Mouse (Mus musculus) ovary, adult 18-20 months (tissue): Measurements from ENCODE around the gene Jade1.

ENCODE experiments used
- DNase-seq: peaks from one replicate; pipeline ENCODE4 v3.0.0; 2022; ENCODE audit warnings: low spot score, mixed read lengths

Gene Jade1

DNA sequence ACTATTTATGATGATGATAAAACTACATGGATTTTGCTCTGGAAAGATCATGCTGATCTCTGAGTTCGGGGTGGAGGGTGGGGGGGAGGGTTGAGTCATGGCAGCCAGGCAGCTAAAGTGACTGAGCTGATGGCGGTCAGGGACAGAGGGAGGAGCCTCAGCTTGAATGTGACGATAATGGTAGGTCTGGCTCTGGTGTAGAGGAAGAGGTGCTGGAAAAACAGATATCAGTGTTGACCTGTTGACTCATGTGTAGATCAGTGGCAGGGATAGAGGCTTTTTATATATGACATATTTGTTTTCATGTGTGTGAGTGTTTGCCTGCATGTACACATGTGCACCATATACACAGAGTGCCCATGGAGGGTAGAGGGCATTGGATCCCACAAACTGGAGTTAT, 3.9 kb upstream of the Jade1 start:
- DNase-seq: no peak

DNA sequence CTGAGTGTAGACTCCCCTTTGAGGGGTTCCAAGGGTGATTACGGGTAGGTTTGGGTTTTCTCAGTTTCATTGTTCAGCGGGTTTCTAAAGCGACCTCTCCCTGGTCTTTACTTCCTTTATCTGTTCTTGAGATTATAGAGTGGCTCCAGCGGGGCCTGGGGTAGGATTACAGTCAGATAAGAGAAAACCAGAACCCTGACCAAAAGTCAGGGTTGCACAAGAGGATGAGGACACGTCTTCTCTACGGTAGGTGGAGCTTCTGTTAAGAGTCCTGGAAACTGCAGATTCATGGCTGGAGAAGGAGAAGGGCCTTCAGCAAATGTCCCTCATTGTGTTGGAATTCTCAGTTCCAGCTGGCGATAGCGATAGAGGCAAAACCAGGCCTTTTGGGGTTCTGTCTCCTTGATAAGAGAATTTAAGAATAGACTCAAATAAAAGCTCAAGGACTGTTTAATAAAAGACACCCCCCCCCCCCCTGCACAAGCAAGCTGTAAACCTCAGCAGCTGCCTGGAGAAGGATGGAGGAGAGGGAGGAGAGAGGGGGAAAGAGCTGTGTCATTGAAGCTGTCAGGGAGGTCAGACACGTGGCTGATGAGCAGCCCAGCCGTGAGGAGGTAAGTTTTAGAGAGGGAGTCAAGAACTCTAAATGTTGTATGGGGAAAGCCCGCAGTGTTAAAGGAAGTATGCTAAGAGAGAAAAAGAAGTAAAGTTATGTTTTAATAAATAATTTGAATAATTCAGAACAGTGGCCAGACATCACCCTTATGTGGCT, 2.6 kb upstream of the Jade1 start:
- DNase-seq: peak; percentile 56

DNA sequence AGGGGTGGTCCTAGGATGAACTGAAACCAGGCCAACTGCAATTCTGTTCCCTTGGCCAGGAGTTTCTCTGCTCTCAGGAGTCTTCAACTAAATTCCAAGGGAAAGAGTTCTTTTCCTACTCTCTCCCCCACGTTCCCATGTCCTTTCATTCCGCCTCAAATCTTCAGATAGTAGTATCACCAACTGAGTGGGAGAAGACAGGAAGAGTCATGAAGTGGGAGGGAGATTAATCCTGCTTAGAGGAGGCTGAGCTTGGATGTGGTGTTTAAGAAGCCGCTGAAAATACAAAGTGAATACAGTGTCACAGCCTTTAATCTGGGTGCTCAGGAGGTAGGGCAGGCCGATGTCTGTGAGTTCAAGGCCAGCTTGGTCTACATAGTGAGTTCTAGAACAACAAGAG, 1.9 kb upstream of the Jade1 start:
- DNase-seq: no peak

DNA sequence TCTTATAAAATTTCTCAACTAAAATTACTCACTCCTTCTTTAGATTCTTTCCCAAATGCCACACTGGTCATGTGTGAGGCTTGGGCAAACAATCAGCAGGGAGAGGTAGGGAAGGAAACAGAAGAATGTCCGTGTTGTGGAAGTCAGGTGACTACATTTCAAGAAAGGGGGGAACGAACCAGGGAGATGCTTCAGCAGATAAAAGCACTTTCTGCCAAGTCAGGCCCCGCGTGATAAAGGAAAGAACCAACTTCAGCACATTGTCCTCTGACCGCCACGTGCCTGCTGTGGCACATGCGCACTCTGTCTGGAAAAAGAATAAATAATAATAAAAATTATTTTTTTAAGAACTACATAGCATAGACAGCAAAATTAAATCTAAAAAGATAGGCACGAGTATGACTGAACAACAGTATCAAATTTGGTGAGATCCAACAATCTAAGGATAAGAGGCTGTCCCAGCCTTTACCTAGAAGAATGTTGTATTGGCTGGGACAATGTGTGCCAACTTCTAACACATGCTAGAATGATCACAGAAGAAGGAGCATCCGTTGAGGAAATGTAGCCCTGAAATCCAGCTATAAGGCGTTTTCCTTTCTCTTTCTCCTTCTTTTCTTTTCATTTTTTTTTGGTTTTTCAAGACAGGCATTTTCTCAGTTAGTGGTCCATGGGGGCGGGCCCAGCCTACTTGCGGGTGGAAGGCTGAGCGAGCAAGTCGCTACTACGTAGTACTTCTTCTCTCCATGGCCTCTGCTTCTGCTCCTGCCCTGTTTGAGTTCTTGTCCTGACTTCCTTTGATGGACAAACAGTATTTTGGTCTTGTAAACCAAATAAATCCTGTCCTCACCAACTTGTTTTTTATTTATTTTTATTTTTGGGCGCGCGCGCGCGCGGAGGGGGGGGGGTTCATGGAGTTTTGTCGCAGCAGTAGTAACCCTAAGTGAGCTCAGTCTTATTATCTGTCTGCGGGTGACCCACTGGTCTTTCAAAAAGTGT, 753 bp upstream of the Jade1 start:
- no peak for DNase-seq

DNA sequence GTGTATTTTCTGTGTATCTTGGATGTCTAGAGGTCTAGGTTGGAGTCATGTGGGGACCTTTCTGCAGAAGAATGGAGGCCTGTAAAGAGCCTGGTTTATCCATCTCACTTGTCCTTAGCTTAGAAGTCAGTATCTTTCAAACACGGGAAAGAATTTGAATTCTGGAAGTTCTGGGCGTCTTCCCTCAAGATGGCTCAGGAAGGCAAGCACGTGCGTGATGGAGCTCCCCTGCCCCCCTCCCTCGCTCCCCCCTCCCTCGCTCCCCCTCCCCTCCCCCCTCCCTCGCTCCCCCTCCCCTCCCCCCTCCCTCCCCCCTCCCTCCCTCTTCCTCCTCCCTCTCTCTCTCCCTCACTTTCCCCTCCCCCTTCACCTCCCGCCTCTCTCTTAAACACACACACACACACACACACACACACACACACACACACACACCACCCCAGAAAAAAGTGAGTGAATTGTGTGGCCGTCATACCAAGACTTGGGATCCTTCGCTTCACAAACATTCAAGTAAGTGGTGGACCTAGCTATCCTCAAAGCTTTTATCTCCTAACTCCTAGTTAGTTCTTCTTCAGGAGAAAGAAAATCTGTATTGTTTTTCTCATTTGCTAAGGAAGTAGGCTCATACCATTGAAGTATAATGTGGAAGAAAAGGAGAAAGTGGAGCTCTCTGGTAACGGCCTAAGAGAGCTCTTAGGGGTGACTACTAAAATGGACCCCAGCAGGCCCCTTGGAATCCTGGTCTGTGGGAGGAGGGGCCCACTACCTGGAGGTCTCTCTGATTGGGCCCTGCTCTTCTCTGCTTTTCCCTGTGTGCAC, 1.1 kb downstream of the Jade1 start:
- no peak for DNase-seq

DNA sequence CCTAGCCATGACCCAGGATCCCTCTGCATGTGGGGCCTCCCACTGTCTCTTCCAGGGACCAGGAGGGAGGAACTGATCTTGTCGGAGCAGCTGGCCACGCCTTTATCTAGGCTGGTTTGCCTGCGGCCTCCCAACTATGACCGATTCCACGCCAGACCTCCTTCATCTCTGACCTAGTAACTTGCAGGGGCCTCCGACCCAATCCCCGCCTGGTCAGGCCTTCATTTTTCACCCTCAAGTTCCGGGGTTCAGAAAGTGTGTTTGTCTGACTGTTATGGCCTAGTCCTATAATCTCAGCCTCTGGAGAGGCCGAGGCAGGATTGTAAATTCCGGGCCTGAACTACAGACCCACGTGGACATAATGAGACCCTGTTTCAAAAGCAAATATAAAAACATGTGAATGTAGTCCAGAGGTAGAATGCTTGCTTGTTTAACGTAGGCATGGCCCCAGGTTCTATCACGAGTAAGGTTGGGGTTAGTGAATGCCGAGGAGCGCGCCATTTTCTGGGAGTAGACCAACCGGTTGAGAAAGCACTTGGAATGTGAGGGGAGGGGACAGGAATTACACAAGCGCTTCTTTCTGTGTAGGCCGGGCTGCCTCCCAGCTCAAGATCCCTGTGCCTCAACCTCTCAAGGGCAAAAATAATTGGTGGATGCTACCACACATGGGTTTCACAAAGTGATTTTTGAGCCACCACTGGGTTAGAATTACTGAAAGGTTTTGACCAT, 1.9 kb downstream of the Jade1 start:
- DNase-seq: no peak

DNA sequence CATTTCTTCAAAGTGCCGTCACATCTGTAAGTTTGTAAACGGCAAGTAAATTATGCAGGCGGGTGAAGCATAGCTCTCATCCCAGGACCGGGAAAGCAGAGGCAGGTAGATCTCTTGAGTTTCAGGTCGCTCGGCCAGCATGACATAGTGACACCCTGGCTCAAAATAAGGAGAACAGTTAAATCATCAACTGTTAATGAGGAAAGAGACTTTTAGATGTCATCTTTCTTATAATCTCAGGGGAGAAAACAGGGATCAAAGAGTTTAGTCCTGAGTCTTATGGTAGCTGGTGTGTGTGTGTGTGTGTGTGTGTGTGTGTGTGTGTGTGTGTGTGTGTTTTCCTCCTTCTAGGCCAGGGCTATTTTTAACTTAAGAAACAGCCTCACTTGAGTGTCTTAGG, 5.0 kb downstream of the Jade1 start:
- DNase-seq: no peak

DNA sequence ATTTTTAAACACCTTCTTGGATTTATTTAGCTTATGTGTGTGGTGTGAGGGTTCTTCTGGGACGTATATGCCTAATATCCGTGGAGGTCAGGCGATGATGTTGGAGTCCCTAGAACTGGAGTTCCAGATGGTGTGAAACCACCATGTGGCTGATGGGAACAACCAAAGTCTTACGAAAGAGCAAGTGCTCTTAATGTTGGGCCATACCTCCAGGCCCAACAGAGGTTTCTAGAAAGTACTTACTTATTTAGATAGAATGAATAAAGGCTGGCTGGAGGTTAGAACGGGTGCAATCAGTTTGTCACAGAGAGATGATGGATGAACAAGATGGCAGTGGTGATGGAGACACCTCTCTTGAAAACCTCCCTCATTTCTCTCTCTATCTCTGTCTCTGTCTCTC, 6.3 kb downstream of the Jade1 start:
- no peak for DNase-seq

DNA sequence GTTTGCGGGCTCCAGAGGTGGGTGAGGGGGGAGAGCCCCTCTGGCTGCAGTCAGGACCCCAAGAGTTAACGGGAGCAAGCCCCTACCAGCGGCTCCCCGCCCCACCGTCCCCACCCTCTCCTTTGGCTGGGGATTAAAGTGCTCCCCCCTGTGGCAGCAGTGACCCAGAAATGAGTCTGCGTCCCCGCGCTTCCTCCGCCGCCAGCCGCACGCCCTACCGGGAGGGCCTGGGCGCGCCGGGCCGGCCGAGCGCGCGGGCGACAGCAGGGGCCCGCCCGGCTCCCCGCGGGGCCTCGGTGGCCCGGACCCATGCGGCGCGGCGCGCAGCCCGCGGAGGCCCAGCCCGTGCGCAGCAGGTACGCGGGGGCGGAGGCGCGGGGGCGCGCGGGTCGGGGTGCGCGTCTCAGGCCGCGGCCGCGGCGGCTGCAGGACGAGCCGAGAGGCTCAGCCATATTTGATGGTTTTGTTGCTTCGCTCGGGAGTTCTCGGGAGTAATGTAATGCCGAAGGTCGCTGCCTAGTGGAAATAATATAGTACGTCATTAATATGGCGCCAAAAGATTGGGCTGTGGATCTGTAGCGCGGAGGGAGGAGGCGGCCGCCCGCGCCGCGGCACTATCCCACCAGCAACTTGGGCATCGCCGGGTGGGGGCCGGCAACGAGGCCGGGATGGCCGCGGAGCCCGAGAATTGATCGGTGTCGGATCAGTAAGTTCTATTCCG, 7.8 kb downstream of the Jade1 start:
- peak; percentile 67 for DNase-seq

DNA sequence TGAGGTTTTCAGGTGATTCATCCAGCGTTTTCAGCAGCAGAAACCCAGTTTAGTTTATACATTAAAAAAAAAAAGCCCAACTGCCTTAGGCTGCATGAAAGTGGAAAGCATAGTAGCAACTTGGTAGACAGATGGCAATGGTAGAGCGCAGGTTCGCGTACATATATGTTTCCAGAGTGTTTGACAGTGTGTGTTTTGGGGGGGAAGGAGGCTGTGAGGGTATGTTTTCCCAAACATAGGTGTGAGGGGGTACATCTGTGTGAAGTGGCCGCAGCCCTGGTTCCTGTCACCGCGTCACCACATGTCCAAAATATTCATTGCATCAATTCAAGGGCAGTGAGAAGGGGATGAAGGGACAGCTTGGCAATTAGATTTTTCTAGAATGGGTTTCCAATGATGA, 8.5 kb downstream of the Jade1 start:
- DNase-seq: no peak

DNA sequence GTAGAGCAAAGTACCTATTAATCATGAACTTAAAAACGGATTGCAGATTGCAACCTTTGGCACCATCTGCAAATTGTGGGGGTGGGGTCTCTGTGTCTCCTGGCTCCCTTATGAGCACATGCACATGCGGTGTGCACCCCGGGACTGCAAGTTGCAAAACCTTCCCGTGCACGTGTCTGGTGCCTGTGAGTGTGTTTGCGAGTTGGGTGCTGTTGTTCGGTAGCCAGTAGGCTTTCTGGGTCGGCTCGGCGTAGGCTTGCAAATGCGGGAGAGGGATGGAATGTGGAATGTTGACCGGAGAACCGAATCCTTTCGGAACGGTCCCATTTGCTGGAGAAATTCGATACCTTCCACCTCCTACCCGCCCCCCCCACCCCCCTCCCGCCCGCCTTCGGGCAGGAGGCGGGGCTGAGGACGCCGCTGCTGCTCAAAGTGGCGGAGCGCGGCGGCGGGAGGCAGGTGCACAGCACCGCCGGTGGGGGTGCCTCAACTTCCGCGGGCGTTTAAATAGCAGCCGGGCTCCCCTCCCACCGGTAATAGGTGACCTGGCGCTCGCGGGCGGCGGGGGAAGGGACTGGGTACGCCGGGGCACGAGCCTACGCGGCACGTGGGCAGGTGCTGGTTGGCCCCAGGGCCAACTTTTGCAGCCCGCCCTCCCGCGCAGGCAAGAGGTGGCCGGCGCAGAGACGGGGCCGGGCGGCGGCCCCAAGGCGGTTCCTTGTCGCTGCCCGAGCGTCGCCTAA, 9.1 kb downstream of the Jade1 start:
- DNase-seq: peak; percentile 64

DNA sequence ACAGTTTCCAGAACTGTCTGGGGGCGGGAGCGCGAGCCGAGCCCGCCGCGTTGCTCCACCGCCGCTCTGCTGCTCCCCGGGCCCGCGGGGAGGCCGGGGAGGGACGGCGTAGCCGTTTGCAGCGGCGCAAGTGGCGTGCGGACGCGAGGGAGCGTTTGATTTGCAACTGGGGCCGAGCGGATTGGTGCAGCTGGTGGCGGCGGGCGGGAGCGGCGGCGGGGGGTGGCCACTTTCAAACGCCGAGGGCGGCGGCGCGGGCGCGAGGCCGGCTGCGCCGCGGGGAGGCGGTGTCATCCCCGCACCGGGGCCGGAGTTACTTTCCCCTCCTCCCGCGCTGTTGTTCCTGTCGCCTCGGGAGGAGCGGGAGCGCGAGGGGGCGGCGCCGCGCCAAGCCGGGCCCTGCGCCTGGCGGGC, 9.9 kb downstream of the Jade1 start:
- DNase-seq: peak; percentile 83

DNA sequence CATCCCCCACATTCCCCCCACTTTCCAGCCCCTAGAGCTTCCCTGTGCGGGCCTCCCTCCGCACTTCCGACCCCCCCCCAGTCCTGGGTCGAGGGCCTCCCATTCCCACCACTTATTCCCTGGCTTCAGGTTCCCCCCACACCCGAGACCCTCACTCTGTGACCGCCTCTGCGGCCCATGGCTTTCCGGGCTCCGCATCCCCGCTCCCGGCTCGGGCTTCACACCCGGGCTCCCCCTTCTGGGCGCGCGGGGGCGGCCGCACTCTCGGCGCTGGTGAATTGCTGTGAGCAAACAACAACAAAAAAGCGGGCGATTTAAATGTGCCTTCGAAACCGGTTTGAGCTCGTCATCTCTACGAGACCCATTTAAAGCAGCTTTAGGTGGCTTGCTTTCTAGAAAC, 10.4 kb downstream of the Jade1 start:
- DNase-seq: peak; percentile 66

DNA sequence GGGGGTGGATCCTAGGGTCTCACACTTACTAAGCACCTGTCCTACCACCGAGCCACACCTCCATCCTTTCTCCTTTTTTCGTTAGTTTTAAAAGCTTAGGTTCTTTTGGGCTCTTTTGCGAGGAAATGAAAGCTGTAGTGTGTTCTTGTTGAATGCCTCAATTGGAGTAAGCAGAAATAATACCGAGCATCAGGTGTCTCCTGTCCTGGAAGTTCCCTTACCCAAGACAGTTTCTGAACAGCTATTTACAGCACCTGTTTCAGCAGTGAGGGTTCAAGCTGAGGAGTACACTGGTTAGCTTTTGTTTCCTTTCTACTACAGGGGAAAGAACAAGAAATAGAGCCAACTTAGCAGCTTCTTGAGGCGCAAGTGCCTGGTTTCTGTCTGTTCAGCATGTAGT, 14.4 kb downstream of the Jade1 start:
- no peak for DNase-seq

DNA sequence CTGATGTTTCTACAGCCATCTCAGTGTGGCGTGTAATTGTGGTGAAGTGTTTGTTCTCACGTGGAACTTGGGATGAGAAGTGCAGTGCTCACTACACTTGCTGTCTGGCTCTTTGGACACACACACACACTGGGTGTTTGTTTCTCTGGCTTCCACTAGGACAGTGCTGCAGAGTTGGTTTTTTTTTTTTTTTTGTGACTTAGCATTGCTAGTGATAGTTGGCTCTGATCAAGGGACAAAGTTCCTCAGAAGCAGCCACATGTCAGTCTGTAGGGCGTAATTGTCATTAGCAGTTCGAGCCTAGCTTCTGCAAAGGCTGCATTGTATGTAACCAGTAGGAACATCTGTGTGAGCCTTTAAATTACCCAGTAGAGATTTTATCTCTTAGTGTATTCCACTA, 16.6 kb downstream of the Jade1 start:
- DNase-seq: no peak

DNA sequence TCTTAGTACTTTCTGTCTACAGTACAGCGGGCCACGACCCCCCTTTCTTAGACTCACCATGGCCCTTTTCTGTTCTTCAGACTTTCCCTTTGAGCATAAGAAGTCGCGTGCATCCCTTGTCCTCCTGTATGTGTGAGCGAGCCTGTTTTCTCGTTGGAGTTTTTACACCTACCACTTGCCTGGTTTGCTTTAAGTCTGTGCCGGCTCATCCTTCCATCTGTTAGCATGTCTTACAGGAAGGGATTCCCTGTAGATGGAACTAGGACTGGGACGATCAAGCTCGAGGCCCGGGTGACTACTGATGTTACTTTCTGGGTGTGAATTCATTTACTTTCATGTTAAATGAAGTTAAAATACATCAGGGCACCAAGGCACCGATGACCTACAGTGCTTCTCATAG, 17.4 kb downstream of the Jade1 start:
- DNase-seq: no peak

DNA sequence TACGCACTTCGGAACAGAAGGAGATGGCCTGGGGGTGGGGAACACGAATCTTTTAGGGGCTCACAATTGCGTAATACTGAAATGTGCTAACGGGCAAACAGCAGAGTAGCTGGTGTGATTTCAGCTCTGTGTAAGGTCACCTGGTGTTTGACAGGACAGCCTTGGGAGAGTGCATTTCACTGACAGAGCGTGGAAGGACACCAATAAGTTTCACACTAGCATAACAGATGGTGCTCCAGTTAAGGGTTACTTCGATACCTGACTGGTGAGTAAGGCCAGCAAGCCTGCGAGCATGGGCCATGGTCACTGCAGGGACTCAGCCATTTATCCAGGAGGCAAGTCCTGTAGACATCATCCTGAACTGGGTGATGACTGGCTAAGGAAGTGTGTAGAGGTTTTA, 18.7 kb downstream of the Jade1 start:
- no peak for DNase-seq

DNA sequence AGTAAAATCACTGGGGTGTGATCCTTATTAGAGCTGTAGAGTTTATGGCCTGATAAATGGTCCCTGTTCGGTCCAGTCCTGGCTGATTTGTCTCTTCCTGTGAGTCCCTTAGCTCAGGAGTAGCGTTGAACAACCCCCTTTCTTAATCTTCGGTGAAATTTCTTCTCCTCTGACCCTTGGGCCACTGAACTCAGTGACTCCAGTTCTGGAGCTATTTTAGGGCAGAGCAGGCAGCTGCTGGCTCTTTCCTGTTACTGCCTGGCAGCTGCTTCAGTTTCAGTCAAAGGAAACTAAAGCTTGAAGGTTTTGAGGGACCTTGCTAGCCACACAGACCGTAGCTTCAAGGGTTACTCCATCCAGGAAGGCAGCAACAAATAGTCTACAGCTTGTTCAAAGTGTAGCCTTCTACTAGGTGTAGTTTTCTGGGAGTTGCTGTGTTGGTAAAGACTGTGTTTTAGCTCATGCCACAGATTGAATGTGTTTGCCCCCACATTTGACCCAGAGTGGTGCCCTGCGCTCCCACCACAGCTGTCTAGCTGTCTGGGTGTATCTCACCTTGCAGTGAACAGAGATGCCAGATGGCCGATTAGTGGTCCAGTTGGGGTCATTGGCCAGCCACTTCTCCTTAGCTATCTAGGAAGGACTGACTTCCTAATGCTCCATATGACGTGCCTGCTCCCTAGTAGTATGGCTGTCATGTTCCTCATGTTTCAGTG, 19.3 kb downstream of the Jade1 start:
- no peak for DNase-seq

DNA sequence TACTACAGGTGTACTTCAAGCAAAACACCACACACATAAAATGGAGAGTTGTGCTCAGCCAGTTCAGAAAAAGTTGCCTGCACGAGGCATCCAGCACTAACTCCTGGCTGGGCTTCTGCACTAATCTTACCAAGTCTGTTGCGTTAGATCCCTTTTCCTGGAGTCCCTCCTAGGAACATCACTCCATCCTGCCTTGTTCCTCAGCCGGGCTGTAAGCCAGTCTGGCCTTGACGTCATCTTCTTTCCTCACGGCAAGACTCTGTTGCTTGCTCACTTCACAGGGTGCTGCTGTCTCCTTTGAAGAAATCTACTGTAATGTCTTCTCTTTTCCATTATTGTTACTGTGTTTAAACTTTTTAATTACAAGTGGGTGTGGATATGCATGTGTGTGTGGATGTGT, 20.4 kb downstream of the Jade1 start:
- DNase-seq: no peak

DNA sequence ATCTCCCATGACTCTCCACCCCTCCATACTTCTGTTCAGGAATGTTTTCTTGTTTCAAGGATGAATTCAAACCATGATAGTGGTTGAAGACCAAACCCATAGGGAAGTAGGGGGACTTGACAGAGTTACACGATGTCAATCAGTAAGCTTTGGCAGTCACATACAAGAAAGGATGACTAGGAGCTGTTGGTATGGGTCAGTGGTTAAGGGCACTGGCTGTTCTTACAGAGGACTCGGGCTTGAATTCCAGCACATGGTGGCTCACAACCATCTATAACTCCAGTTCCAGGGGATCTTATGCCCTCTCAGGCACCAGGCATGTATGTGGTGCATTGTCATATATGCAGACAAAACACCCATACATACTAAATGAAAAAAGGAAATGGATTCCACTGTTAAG, 21.7 kb downstream of the Jade1 start:
- DNase-seq: no peak
